Mouse (Mus musculus) limb, embryonic 13.5 days (tissue): ENCODE measurements at regions not wholly inside any gene's neighbourhood (a gene's known extent, or its start where the extent isn't known, plus 50 kb on each side); places are given as distances from the start of the nearest gene placed in this dataset.

Source experiments
- ATAC-seq: fragments of 200-750 bp; cut with Nextera tagmentation; 2 replicates; pipeline ENCODE4 v1.8.0; 2017; ENCODE audit warnings: low read depth, moderate number of reproducible peaks, moderate TSS enrichment; ENCODE audit not compliant: low FRiP score
- H3K27ac ChIP-seq: fragments of 300-500 bp; sonication (generic); 2 replicates; pipeline ENCODE4 v1.5.1; 2015; ENCODE audit warnings: inconsistent platforms, mild to moderate bottlenecking, moderate library complexity
- H3K27me3 ChIP-seq: fragments of 300-500 bp; sonication (generic); 2 replicates; pipeline ENCODE4 v1.6.1; 2015; ENCODE audit warnings: mild to moderate bottlenecking, inconsistent platforms
- H3K36me3 ChIP-seq: fragments of 300-500 bp; sonication (generic); 2 replicates; pipeline ENCODE4 v1.6.1; 2015; ENCODE audit warnings: inconsistent platforms, mild to moderate bottlenecking, moderate library complexity
- H3K4me1 ChIP-seq: fragments of 300-500 bp; sonication (generic); 2 replicates; pipeline ENCODE4 v1.6.1; 2015; ENCODE audit warnings: inconsistent platforms
- H3K4me2 ChIP-seq: fragments of 300-500 bp; sonication (generic); replicated peaks from 2 replicates; pipeline ENCODE4 v1.6.1; 2015; ENCODE audit warnings: inconsistent platforms, mild to moderate bottlenecking, moderate library complexity
- H3K4me3 ChIP-seq: fragments of 300-500 bp; sonication (generic); 2 replicates; pipeline ENCODE4 v1.5.1; 2015; ENCODE audit warnings: moderate library complexity, mild to moderate bottlenecking, inconsistent platforms
- H3K9ac ChIP-seq: fragments of 300-500 bp; sonication (generic); 2 replicates; pipeline ENCODE4 v1.6.1; 2015; ENCODE audit warnings: mild to moderate bottlenecking, inconsistent platforms
- H3K9me3 ChIP-seq: fragments of 300-500 bp; sonication (generic); 2 replicates; pipeline ENCODE4 v1.6.1; 2016; ENCODE audit warnings: inconsistent platforms
- WGBS: fragments of 180-500 bp; shearing (Covaris S2); methylation state at CpG from one replicate; pipeline ENCODE4 v1.1.7; 2015; 5-methylcytosine and 5-hydroxymethylcytosine counted together

GRCm38 (mm10) chr1:176683146-176683545 is 130.7 kb downstream of the Cep170 start:
- Histone ChIP-seq H3K36me3 (no peaks in the 10 kb centered on the region), H3K4me2 (no peak overlapping the region), H3K27me3 (no peaks in the 10 kb centered on the region), H3K27ac (no peak overlapping the region), H3K9ac (no peak overlapping the region), H3K4me3 (no peak overlapping the region), H3K4me1 (no peaks in the 10 kb centered on the region), H3K9me3 (no peaks in the 10 kb centered on the region)
- no peak for ATAC-seq
- 82% methylated on average over 6 of the region's 6 CpGs for WGBS

- 82% methylated on average over 8 of the region's 8 CpGs for WGBS
- Histone ChIP-seq H3K36me3 (no peaks in the 10 kb centered on the region), H3K27me3 (no peaks in the 10 kb centered on the region), H3K9ac (no peak overlapping the region), H3K9me3 (no peaks in the 10 kb centered on the region), H3K4me3 (no peak overlapping the region), H3K27ac (no peak overlapping the region), H3K4me2 (no peak overlapping the region), H3K4me1 (no peaks in the 10 kb centered on the region)
- ATAC-seq: no peak
Observed at GRCm38 (mm10) chr1:176681971-176682370, 131.9 kb downstream of the Cep170 start.

- Histone ChIP-seq H3K4me1 (no peaks in the 10 kb centered on the region), H3K9me3 (no peaks in the 10 kb centered on the region), H3K27ac (no peak overlapping the region), H3K4me2 (no peak overlapping the region), H3K27me3 (no peaks in the 10 kb centered on the region), H3K4me3 (no peak overlapping the region), H3K9ac (no peak overlapping the region), H3K36me3 (no peaks in the 10 kb centered on the region)
- ATAC-seq: no peak
Observed at GRCm38 (mm10) chr1:176675184-176675583, 138.7 kb downstream of the Cep170 start.

DNA sequence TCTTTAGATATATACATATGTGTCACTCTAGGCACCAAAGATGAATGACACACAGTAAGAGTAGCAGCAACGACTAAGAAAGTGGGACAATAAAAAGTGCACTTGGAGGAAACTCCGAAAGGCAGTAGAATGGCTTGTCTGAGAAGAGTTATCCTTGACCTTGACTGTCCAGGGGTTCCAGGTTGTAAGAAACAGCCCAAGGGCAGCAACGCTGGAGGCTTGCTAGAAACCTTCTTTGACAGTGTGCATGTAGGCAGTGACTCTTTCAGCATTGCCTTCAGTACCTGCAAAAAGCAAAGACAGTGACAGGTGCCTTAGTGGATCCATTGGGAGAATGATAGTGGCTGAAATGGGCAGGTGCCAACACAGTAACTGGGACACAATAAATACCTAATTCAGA is 142.8 kb downstream of the Cep170 start:
- Histone ChIP-seq H3K27me3 (no peaks in the 10 kb centered on the region), H3K27ac (no peak overlapping the region), H3K4me1 (no peaks in the 10 kb centered on the region), H3K9me3 (no peaks in the 10 kb centered on the region), H3K36me3 (no peaks in the 10 kb centered on the region), H3K4me3 (no peak overlapping the region), H3K9ac (no peak overlapping the region), H3K4me2 (no peak overlapping the region)
- no peak for ATAC-seq
- WGBS: 76% methylated on average over 3 of the region's 3 CpGs

DNA sequence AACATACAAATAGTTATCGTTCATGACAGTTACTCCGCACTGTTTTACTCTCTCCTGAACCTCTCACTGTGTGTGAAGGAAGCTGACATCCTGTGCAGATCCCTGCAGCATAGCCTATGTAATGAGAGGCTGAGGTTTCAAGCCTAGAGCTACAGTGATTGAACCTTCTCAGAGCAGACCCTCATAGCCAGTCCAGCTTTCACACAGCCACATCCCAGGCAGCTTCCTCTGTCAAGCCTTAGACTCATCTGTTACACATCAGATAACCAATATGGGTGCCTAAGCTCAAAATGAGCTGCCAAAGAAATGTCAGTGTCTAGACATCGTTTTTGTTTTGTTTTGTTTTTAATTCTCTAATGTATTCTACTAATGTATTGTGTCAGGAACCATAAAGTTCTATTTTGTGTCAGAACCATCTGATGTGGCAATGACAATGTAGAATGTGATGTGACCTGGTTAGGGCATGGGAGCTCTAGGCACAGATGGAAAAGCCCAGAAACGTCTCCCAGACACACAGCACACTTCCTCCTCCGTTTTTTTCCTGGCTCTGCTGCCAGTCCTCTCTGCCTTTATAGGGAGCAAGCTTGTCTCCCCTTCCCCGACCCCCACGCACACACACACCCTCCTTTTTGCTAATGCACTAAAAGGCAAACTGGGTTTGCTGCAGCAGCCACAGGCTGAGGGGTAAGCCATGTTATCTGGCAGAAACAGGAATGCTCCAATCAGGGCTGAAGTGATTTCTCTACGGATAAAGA is 146.1 kb downstream of the Cep170 start:
- Histone ChIP-seq H3K4me2 (no peak overlapping the region), H3K36me3 (no peaks in the 10 kb centered on the region), H3K27me3 (no peaks in the 10 kb centered on the region), H3K4me3 (no peak overlapping the region), H3K4me1 (no peaks in the 10 kb centered on the region), H3K9ac (no peak overlapping the region), H3K27ac (no peak overlapping the region), H3K9me3 (no peaks in the 10 kb centered on the region)
- ATAC-seq: no peak
- WGBS: 64% methylated on average over 8 of the region's 8 CpGs

- H3K4me1 ChIP-seq: no peaks in the 10 kb centered on the region
- WGBS: 87% methylated on average over 6 of the region's 6 CpGs
Observed at GRCm38 (mm10) chr1:176660286-176660685, 153.6 kb downstream of the Cep170 start.

DNA sequence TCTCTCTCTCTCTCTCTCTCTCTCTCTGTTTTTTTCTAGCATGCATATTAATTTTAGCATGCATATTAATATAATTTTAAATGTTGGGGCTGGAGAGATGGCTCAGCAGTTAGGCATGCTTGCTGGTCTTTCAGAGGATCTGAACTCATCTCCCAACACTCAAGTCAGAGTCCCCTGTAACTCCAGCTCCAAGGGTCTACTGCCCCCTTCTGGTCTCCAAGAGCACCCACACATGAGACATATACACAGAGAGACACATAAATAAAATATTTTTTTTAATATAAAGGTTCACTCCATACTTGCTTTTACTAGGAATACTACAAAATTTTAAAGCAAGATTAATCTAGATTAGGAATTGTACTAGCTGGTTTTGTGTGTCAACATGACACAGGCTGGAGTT is 155.2 kb downstream of the Cep170 start:
- no peaks in the 10 kb centered on the region for H3K36me3 ChIP-seq
- H3K4me2 ChIP-seq: no peak overlapping the region
- H3K4me1 ChIP-seq: no peaks in the 10 kb centered on the region
- H3K9me3 ChIP-seq: no peaks in the 10 kb centered on the region
- H3K4me3 ChIP-seq: no peak overlapping the region
- no peak overlapping the region for H3K27ac ChIP-seq
- no peaks in the 10 kb centered on the region for H3K27me3 ChIP-seq
- no peak for ATAC-seq
- H3K9ac ChIP-seq: no peak overlapping the region

More at GRCm38 (mm10) chr1:176660286-176660685, 153.6 kb downstream of the Cep170 start:
- Histone ChIP-seq H3K9ac (no peak overlapping the region), H3K27me3 (no peaks in the 10 kb centered on the region), H3K9me3 (no peaks in the 10 kb centered on the region), H3K4me2 (no peak overlapping the region), H3K4me3 (no peak overlapping the region), H3K27ac (no peak overlapping the region), H3K36me3 (no peaks in the 10 kb centered on the region)
- no peak for ATAC-seq

GRCm38 (mm10) chr1:176655487-176656333 is 158.2 kb downstream of the Cep170 start:
- Histone ChIP-seq H3K9ac (no peak overlapping the region), H3K4me2 (no peak overlapping the region), H3K27ac (no peak overlapping the region), H3K27me3 (no peaks in the 10 kb centered on the region), H3K4me1 (no peaks in the 10 kb centered on the region), H3K9me3 (no peaks in the 10 kb centered on the region), H3K36me3 (no peaks in the 10 kb centered on the region), H3K4me3 (no peak overlapping the region)
- WGBS: 78% methylated on average over 3 of the region's 3 CpGs
- ATAC-seq: no peak

DNA sequence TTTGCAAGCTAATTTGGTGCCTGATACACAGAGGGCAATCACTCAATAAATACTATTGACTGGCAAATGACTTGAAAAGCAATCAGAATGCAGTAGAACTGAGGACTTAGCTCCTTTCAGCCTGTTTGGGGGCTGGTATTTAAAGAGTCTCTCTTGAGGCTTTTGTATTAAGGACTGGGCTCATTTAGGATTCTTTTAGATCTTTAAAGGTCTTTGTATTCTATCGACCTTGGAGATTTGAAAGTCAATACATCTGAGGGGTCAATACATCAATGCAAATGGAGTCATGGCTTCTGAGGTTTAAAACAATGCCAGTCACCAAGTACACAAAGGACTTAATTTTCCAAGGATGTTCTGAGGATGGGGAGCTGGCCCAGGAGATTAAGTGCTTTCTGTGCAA is 169.6 kb downstream of the Cep170 start:
- 38% methylated on average over 1 of the region's 1 CpGs for WGBS

GRCm38 (mm10) chr1:176623171-176623570 is 190.7 kb downstream of the Cep170 start:
- H3K4me2 ChIP-seq: no peak overlapping the region
- no peaks in the 10 kb centered on the region for H3K27me3 ChIP-seq
- no peak overlapping the region for H3K4me3 ChIP-seq
- no peaks in the 10 kb centered on the region for H3K9me3 ChIP-seq
- H3K27ac ChIP-seq: no peak overlapping the region
- no peak for ATAC-seq
- no peaks in the 10 kb centered on the region for H3K36me3 ChIP-seq
- no peak overlapping the region for H3K9ac ChIP-seq
- no peaks in the 10 kb centered on the region for H3K4me1 ChIP-seq
- 79% methylated on average over 4 of the region's 4 CpGs for WGBS

More for the DNA sequence above, 169.6 kb downstream of the Cep170 start:
- no peaks in the 10 kb centered on the region for H3K27me3 ChIP-seq
- no peak for ATAC-seq
- H3K27ac ChIP-seq: no peak overlapping the region
- H3K36me3 ChIP-seq: no peaks in the 10 kb centered on the region
- H3K4me3 ChIP-seq: no peak overlapping the region
- H3K9me3 ChIP-seq: no peaks in the 10 kb centered on the region
- H3K9ac ChIP-seq: no peak overlapping the region
- H3K4me2 ChIP-seq: no peak overlapping the region
- H3K4me1 ChIP-seq: no peaks in the 10 kb centered on the region

- Histone ChIP-seq H3K27me3 (no peaks in the 10 kb centered on the region), H3K27ac (no peak overlapping the region), H3K36me3 (no peaks in the 10 kb centered on the region), H3K9me3 (no peaks in the 10 kb centered on the region), H3K9ac (no peak overlapping the region), H3K4me3 (no peak overlapping the region), H3K4me1 (no peaks in the 10 kb centered on the region), H3K4me2 (no peak overlapping the region)
- 89% methylated on average over 5 of the region's 5 CpGs for WGBS
- no peak for ATAC-seq
Observed at GRCm38 (mm10) chr1:176622213-176622612, 191.7 kb downstream of the Cep170 start.

GRCm38 (mm10) chr1:176621285-176621684 is 192.6 kb downstream of the Cep170 start:
- H3K9me3 ChIP-seq: no peaks in the 10 kb centered on the region
- no peak overlapping the region for H3K27ac ChIP-seq
- 77% methylated on average over 2 of the region's 2 CpGs for WGBS
- H3K4me2 ChIP-seq: no peak overlapping the region
- no peak overlapping the region for H3K4me3 ChIP-seq
- no peaks in the 10 kb centered on the region for H3K4me1 ChIP-seq
- no peaks in the 10 kb centered on the region for H3K27me3 ChIP-seq
- ATAC-seq: no peak
- H3K9ac ChIP-seq: no peak overlapping the region
- H3K36me3 ChIP-seq: no peaks in the 10 kb centered on the region
